ENCODE assay signal across 9 mouse cellular contexts in genomic region chr9:110118249-110118648, GRCm38 (mm10). TPM values are rescaled to one million over a fixed set of nuclear protein-coding genes. Genes with fewer than 3 reads are reported as not detected.
DNase-seq lines count a peak whose midpoint lies in the region; ATAC-seq lines count a peak whose summit lies in the region.
"Had no signal": no experiment of that assay in that cellular context is flagged by ENCODE, and none has a peak within 500 bp of the region (broad histone marks: within the 10 kb centered on the region; RNA-seq: fewer than 3 reads in every experiment).

No protein-coding gene starts in this region.

- peak overlapping the region; percentile 99 for H3K27ac ChIP-seq in forebrain, embryonic 10.5 days
- H3K27ac ChIP-seq in limb, embryonic 15.5 days = peak overlapping the region; percentile 98
- H3K27ac ChIP-seq in stomach, embryonic 14.5 days (ENCODE audit: low read length) = no peak overlapping the region; the same call in 1 of the 2 replicates

- DNase-seq in forebrain, embryonic 10.5 days (ENCODE audit: extremely low spot score, low spot score) = no peak
- no peak for DNase-seq in natural killer cell, adult 2 months (ENCODE audit: low spot score in 2 of 2)
- DNase-seq in retina, embryonic 14.5 days (ENCODE audit: low spot score) = no peak
- no peak for DNase-seq in ovary, postnatal 36 days (ENCODE audit: low spot score)
- DNase-seq: adrenal gland, postnatal 25 days had no signal

- no peaks in the 10 kb centered on the region for H3K27me3 ChIP-seq in megakaryocyte, embryonic 14.5 days (replicated peaks)
- no peaks in the 10 kb centered on the region for H3K27me3 ChIP-seq in forebrain, embryonic 10.5 days (ENCODE audit: poor library complexity, severe bottlenecking)
- H3K27me3 ChIP-seq in limb, embryonic 15.5 days = no peaks in the 10 kb centered on the region
- no peaks in the 10 kb centered on the region for H3K27me3 ChIP-seq in stomach, embryonic 14.5 days (ENCODE audit: control insufficient read depth, insufficient read depth, low read length)

- ATAC-seq in megakaryocyte, adult 5-6 weeks (ENCODE audit: poor library complexity, severe bottlenecking) = no peak
- ATAC-seq in limb, embryonic 15.5 days (ENCODE audit: insufficient number of reproducible peaks, low FRiP score, low TSS enrichment, low read depth) = no peak
- ATAC-seq in stomach, embryonic 14.5 days (ENCODE audit: insufficient number of reproducible peaks, insufficient read depth, low FRiP score, low read depth) = no peak

- peak overlapping the region; percentile 63 for H3K4me2 ChIP-seq in limb, embryonic 15.5 days
- H3K4me2 ChIP-seq in stomach, embryonic 14.5 days (replicated peaks; ENCODE audit: low read depth, low read length) = peak overlapping the region; percentile 76

- 54% methylated on average over 1 of the region's 1 CpGs for WGBS in forebrain, embryonic 10.5 days
- WGBS in limb, embryonic 15.5 days = 67% methylated on average over 1 of the region's 1 CpGs
- 73% methylated on average over 1 of the region's 1 CpGs for WGBS in stomach, embryonic 14.5 days

- peaks cover 27% of the 10 kb centered on the region for H3K36me3 ChIP-seq in megakaryocyte, embryonic 14.5 days (replicated peaks; ENCODE audit: low read length)
- H3K36me3 ChIP-seq in forebrain, embryonic 10.5 days (replicated peaks) = peaks cover 40% of the 10 kb centered on the region
- peaks cover 10% of the 10 kb centered on the region for H3K36me3 ChIP-seq in limb, embryonic 15.5 days
- peaks cover 5% of the 10 kb centered on the region for H3K36me3 ChIP-seq in stomach, embryonic 14.5 days (ENCODE audit: control insufficient read depth, insufficient read depth, low read length)

- H3K9ac ChIP-seq in limb, embryonic 15.5 days = peak overlapping the region; percentile 87
- peak overlapping the region; percentile 89 for H3K9ac ChIP-seq in stomach, embryonic 14.5 days (replicated peaks; ENCODE audit: low read depth, low read length)

- peaks cover 27% of the 10 kb centered on the region for H3K4me1 ChIP-seq in megakaryocyte, embryonic 14.5 days
- H3K4me1 ChIP-seq in forebrain, embryonic 10.5 days = peaks cover 24% of the 10 kb centered on the region
- peaks cover 17% of the 10 kb centered on the region for H3K4me1 ChIP-seq in limb, embryonic 15.5 days
- peaks cover 12% of the 10 kb centered on the region for H3K4me1 ChIP-seq in stomach, embryonic 14.5 days (ENCODE audit: control insufficient read depth, insufficient read depth, low read length)

- H3K9me3 ChIP-seq in megakaryocyte, embryonic 14.5 days = no peaks in the 10 kb centered on the region
- H3K9me3 ChIP-seq in forebrain, embryonic 10.5 days = no peaks in the 10 kb centered on the region
- H3K9me3 ChIP-seq in limb, embryonic 15.5 days = no peaks in the 10 kb centered on the region
- H3K9me3 ChIP-seq in stomach, embryonic 14.5 days (ENCODE audit: control insufficient read depth, low read depth, low read length) = no peaks in the 10 kb centered on the region

- peak overlapping the region; percentile 100 for H3K4me3 ChIP-seq in megakaryocyte, embryonic 14.5 days (replicated peaks)
- H3K4me3 ChIP-seq in forebrain, embryonic 10.5 days = peak overlapping the region; percentile 96
- peak overlapping the region; percentile 90 for H3K4me3 ChIP-seq in limb, embryonic 15.5 days
- peak overlapping the region; percentile 87 for H3K4me3 ChIP-seq in stomach, embryonic 14.5 days (ENCODE audit: low read depth, low read length)

RNA-seq across cellular contexts. Expression of gene Dhx30, which starts 0.6 kb away (rescaled TPM):
- 8.9 and 15.5 TPM in 2 replicates for polyA plus RNA-seq in megakaryocyte, embryonic 14.5 days (2012; ENCODE audit: insufficient read depth, low replicate concordance)
- total RNA-seq in megakaryocyte, adult 5-6 weeks (2015) = 29.6 and 29.8 TPM in 2 replicates
- total RNA-seq in megakaryocyte, adult 5-6 weeks (2017) = 25.4 and 27.1 TPM in 2 replicates
- 186 and 200 TPM in 2 replicates for polyA plus RNA-seq in forebrain, embryonic 10.5 days (2016; fragmentation: Nextera tagmentation; extraction: Ambion mirVana)
- polyA plus RNA-seq in limb, embryonic 15.5 days (2015; fragmentation: Nextera tagmentation; extraction: Ambion mirVana) = 113 and 117 TPM in 2 replicates
- polyA plus RNA-seq in stomach, embryonic 14.5 days (2014; fragmentation: Nextera tagmentation; extraction: Ambion mirVana) = 123 and 125 TPM in 2 replicates

RNA-seq across cellular contexts. Expression of gene Smarcc1, which starts 0.7 kb away (rescaled TPM):
- 25.1 and 89.2 TPM in 2 replicates for polyA plus RNA-seq in megakaryocyte, embryonic 14.5 days (2012; ENCODE audit: insufficient read depth, low replicate concordance)
- total RNA-seq in megakaryocyte, adult 5-6 weeks (2015) = 52.4 and 55.5 TPM in 2 replicates
- 27.4 and 45.0 TPM in 2 replicates for total RNA-seq in megakaryocyte, adult 5-6 weeks (2017)
- 181 and 205 TPM in 2 replicates for polyA plus RNA-seq in forebrain, embryonic 10.5 days (2016; fragmentation: Nextera tagmentation; extraction: Ambion mirVana)
- 97.6 and 115 TPM in 2 replicates for polyA plus RNA-seq in limb, embryonic 15.5 days (2015; fragmentation: Nextera tagmentation; extraction: Ambion mirVana)
- polyA plus RNA-seq in stomach, embryonic 14.5 days (2014; fragmentation: Nextera tagmentation; extraction: Ambion mirVana) = 143 and 158 TPM in 2 replicates
